In the genomic region with DNA sequence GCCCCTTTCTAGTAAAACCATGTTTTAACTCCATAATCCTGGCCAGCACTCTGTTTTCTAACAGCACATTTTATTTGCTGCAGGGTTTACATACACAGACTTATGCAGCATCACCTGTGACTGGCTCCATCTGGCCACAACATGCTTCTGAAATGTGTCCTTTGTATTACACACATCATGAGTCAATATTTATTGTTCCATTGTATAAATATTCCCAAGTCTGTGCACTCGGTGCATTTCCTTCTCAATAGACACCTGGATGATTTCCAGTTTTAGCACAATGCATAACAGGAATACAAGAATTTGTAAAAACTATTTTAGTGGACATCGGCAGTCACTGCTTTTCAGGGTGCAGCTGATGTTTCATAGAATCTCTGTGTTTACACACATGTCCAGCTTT, we compare ENCODE assay signal across 23 mouse cellular contexts.
"Had no signal": no experiment of that assay in that cellular context is flagged by ENCODE, and none has a peak within 500 bp of the region (broad histone marks: within the 10 kb centered on the region; RNA-seq: fewer than 3 reads in every experiment).

No protein-coding gene starts in this region.

- H3K36me3 ChIP-seq: heart, embryonic 13.5 days; heart, embryonic 15.5 days; intestine, embryonic 15.5 days; limb, embryonic 13.5 days; limb, embryonic 15.5 days had no signal

- H3K27ac ChIP-seq: heart, adult 2 months; heart, embryonic 13.5 days; heart, embryonic 15.5 days; hindbrain, embryonic 14.5 days; intestine, embryonic 15.5 days; limb, embryonic 13.5 days; limb, embryonic 15.5 days had no signal

- H3K4me2 ChIP-seq: heart, embryonic 11.5 days; heart, embryonic 13.5 days; heart, embryonic 15.5 days; hindbrain, embryonic 14.5 days; intestine, embryonic 15.5 days; limb, embryonic 13.5 days; limb, embryonic 15.5 days had no signal

- H3K4me1 ChIP-seq: heart, embryonic 13.5 days; heart, embryonic 15.5 days; intestine, embryonic 15.5 days; limb, embryonic 13.5 days; limb, embryonic 15.5 days had no signal

- H3K9ac ChIP-seq: heart, embryonic 13.5 days; heart, embryonic 15.5 days; hindbrain, embryonic 14.5 days; intestine, embryonic 15.5 days; limb, embryonic 13.5 days; limb, embryonic 15.5 days had no signal

- DNase-seq: gastrocnemius, postnatal 14 days; gastrocnemius, postnatal 36 days; heart, adult 11 months; heart, adult 2 months; heart, postnatal 14 days; heart, postnatal 36 days; kidney, adult 18-20 months; kidney, adult 8-10 months; kidney, postnatal 10 days; kidney, postnatal 36 days; layer of hippocampus, adult 9-11 months; layer of hippocampus, postnatal 36 days; left cerebral cortex, postnatal 4 days had no signal

- H3K4me3 ChIP-seq: heart, adult 2 months; heart, embryonic 13.5 days; heart, embryonic 15.5 days; intestine, embryonic 15.5 days; limb, embryonic 13.5 days; limb, embryonic 15.5 days had no signal

- ATAC-seq: hindbrain, embryonic 16.5 days; inflammation-experienced regulatory T-cells, adult 6 months; intestine, embryonic 15.5 days; intestine, postnatal 0 days had no signal

- H3K9me3 ChIP-seq: heart, embryonic 13.5 days; heart, embryonic 15.5 days; intestine, embryonic 15.5 days; limb, embryonic 13.5 days; limb, embryonic 15.5 days had no signal

- H3K27me3 ChIP-seq: heart, embryonic 13.5 days; heart, embryonic 15.5 days; intestine, embryonic 15.5 days; limb, embryonic 13.5 days; limb, embryonic 15.5 days had no signal
